Mouse (Mus musculus): ENCODE measurements around the gene Numb. TPM values are rescaled to one million over a fixed set of nuclear protein-coding genes. Genes with fewer than 3 reads are reported as not detected.

Gene Numb
- total RNA-seq, 2 experiments from 2014 or later: 31.4 to 36.3 TPM

DNA sequence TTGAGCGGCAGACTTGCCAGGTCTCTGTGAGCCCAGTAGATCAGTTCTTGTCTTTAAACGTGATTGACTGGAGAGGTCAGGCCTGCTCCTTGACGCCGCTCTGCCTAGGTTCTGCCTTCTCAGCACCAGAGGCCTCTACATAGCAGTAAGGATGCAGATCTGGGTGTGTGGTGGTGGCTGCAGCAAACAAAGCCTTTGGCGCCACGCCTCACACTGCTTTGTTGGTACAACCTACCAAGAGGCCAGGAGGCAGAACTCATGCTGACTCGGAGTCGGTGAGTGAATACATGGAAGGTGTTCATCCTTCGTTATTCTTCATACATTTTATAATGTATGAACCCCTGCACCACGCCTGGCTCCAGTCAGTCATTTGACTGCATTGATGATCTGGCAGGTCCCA lies 163.0 kb downstream of the Numb start:
- intact Hi-C loops (cut with DNase I): no loop called here
- DNase-seq: no peak

DNA sequence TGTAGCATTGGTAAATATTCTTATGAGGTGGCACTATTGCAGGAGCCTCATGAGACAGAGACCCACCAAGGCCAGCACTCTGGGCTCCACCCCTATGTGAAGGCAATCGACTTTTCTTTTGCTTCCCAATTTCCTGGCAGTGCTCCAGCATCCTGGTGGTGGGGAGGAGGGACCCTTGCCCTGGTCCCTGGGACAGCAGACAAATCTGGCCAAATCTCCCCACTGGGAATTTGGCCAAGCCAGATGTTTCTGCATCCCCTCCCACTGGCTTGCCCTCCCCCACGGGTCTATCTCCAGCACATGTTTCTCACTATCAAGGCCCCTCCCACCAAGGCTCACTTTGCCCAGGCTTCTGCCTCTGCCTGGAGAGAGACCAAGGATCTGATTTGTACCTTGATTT lies 169.2 kb downstream of the Numb start:
- peak; percentile 22 to 32 for DNase-seq
- intact Hi-C loops (cut with DNase I): no loop called here

DNA sequence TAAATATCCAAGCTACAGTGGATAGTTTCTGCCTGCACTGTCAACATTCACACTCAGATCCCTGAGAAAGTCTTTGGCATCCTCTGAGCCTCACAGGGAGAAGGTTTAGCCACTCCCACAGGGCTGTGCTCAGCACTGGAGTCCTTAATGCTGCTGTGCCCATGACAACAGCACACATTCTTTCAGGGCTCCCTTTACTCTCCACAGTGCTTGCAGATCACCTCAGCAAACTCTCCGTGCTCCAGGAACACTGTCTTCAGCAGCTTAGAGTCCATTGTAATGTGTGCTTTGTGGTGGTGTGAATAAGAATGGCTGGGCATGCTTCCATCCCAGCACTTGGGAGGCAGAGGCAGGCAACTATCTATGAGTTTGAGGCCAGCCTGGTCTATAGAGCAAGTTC lies 172.5 kb downstream of the Numb start:
- DNase-seq: no peak
- intact Hi-C loops (cut with DNase I): no loop called here

Other genes with a start within 250 kb of the Numb start
- gene Psen1, start 233.8 kb downstream of the Numb start, total RNA-seq (2021): 10 to 100 TPM; 33.3 to 35.6 TPM
- gene Papln, start 158.3 kb downstream of the Numb start, total RNA-seq (2021): 10 to 100 TPM; 10.2 to 11.4 TPM
- gene Riox1, start 28.7 kb upstream of the Numb start, total RNA-seq (2021): 1 to 10 TPM; 5.0 to 5.3 TPM
- not detected for gene Heatr4, start 62.9 kb upstream of the Numb start, total RNA-seq (2021)
- 100 to 1,000 TPM; 139 to 166 TPM for gene Acot2, start 65.9 kb upstream of the Numb start, total RNA-seq (2021)
- gene Acot1, start 87.6 kb upstream of the Numb start, total RNA-seq (2021): 10 to 100 TPM; 75.0 to 91.8 TPM
- 1 to 10 TPM; 1.2 to 1.3 TPM for gene Acot4, start 116.4 kb upstream of the Numb start, total RNA-seq (2021)
- gene Gm49366, start 117.0 kb upstream of the Numb start, total RNA-seq (2021): under 1 TPM in 1 of 2 experiments, not detected in 1; 0.76 TPM
- gene Acot3, start 130.2 kb upstream of the Numb start, total RNA-seq (2021): 1 to 10 TPM; 1.9 TPM
- gene Acot5, start 147.4 kb upstream of the Numb start, total RNA-seq (2021): not detected
- gene Acot6, start 178.7 kb upstream of the Numb start, total RNA-seq (2021): 1 to 10 TPM; 1.7 to 3.3 TPM
- 1 to 10 TPM; 8.5 to 8.8 TPM for gene Dnal1, start 192.4 kb upstream of the Numb start, total RNA-seq (2021)
- under 1 TPM; 0.11 to 0.22 TPM for gene Pnma1, start 226.6 kb upstream of the Numb start, total RNA-seq (2021)